Mouse (Mus musculus) lung, embryonic 14.5 days (tissue): ENCODE data around the gene Themis2. TPM values are rescaled to one million over a fixed set of nuclear protein-coding genes. Genes with fewer than 3 reads are reported as not detected.
"Not testable (repeated sequence)": the region's sequence is repeated elsewhere in the genome, so short reads cannot be mapped to it uniquely, and the experiment has no call there.

Source experiments
- ATAC-seq: fragments of 200-750 bp; cut with Nextera tagmentation; 2 replicates; pipeline ENCODE4 v1.8.0; 2017; ENCODE audit warnings: mild to moderate bottlenecking, moderate TSS enrichment, moderate library complexity; ENCODE audit not compliant: insufficient read depth
- DNase-seq: peaks from one replicate; pipeline ENCODE4 v3.0.0-alpha.2; 2015
- H3K27ac ChIP-seq: fragments of 300-500 bp; sonication (generic); 2 replicates; pipeline ENCODE4 v1.5.1; 2014; ENCODE audit warnings: low read depth, mild to moderate bottlenecking, moderate library complexity
- H3K27me3 ChIP-seq: fragments of 300-500 bp; sonication (generic); 2 replicates; pipeline ENCODE4 v1.6.1; 2014; ENCODE audit warnings: low read length, control low read depth; ENCODE audit not compliant: insufficient read depth
- H3K36me3 ChIP-seq: fragments of 300-500 bp; sonication (generic); 2 replicates; pipeline ENCODE4 v1.6.1; 2014; ENCODE audit warnings: control low read depth; ENCODE audit not compliant: insufficient read depth
- H3K4me1 ChIP-seq: fragments of 300-500 bp; sonication (generic); 2 replicates; pipeline ENCODE4 v1.6.1; 2014; ENCODE audit warnings: antibody characterized with exemption, control low read depth; ENCODE audit not compliant: insufficient read depth
- H3K4me2 ChIP-seq: fragments of 300-500 bp; sonication (generic); 2 replicates; pipeline ENCODE4 v1.6.1; 2014; ENCODE audit warnings: mild to moderate bottlenecking
- H3K4me3 ChIP-seq: fragments of 300-500 bp; sonication (generic); 2 replicates; pipeline ENCODE4 v1.5.1; 2014; ENCODE audit warnings: low read depth, low read length
- H3K9ac ChIP-seq: fragments of 300-500 bp; sonication (generic); 2 replicates; pipeline ENCODE4 v1.6.1; 2014
- H3K9me3 ChIP-seq: fragments of 300-500 bp; sonication (generic); 2 replicates; pipeline ENCODE4 v1.6.1; 2016; ENCODE audit warnings: low read depth, low read length, control low read depth
- CTCF ChIP-seq: IDR thresholded peaks from 2 replicates; pipeline ENCODE4 v1.5.1; 2016; ENCODE audit warnings: antibody characterized with exemption, low read depth
- WGBS: fragments of 180-500 bp; shearing (Covaris S2); extraction: QIAGEN DNeasy Blood & Tissue Kit; methylation state at CpG from one replicate; pipeline ENCODE4 v1.1.7; 2014; 5-methylcytosine and 5-hydroxymethylcytosine counted together
- polyA plus RNA-seq: library from polyadenylated mRNA; unstranded; fragments of >200 nt; fragmentation: Nextera tagmentation; extraction: Ambion mirVana; gene quantifications from 2 replicates; pipeline ENCODE4 v1.2.1, GENCODE M21; 2014

Gene Themis2
- polyA plus RNA-seq, 1 experiment from 2014 or later = 1.8 TPM

GRCm38 (mm10) chr4:132749258-132749982 lies 46.8 kb downstream of the Themis2 start:
- no peak overlapping the region for H3K27ac ChIP-seq
- WGBS = 74% methylated on average over 6 of the region's 6 CpGs
- DNase-seq (no peak), ATAC-seq (no peak)
- H3K4me1 ChIP-seq = no peaks in the 10 kb centered on the region
- H3K4me3 ChIP-seq = no peak overlapping the region
- H3K9me3 ChIP-seq = no peaks in the 10 kb centered on the region
- TF ChIP-seq CTCF = no peak
- no peak overlapping the region for H3K4me2 ChIP-seq
- H3K9ac ChIP-seq = no peak overlapping the region
- H3K27me3 ChIP-seq = no peaks in the 10 kb centered on the region
- no peaks in the 10 kb centered on the region for H3K36me3 ChIP-seq

GRCm38 (mm10) chr4:132748778-132749177 lies 47.4 kb downstream of the Themis2 start:
- WGBS = 86% methylated on average over 4 of the region's 4 CpGs
- H3K9me3 ChIP-seq = no peaks in the 10 kb centered on the region
- H3K4me3 ChIP-seq = no peak overlapping the region
- ATAC-seq (no peak), DNase-seq (no peak)
- H3K4me2 ChIP-seq = no peak overlapping the region
- H3K9ac ChIP-seq = no peak overlapping the region
- TF ChIP-seq CTCF = no peak
- H3K27me3 ChIP-seq = no peaks in the 10 kb centered on the region
- no peaks in the 10 kb centered on the region for H3K36me3 ChIP-seq
- no peaks in the 10 kb centered on the region for H3K4me1 ChIP-seq
- H3K27ac ChIP-seq = no peak overlapping the region

GRCm38 (mm10) chr4:132747664-132748259 lies 48.4 kb downstream of the Themis2 start:
- DNase-seq (peak; percentile 51), ATAC-seq (no peak)
- WGBS = 42% methylated on average over 9 of the region's 9 CpGs
- no peaks in the 10 kb centered on the region for H3K9me3 ChIP-seq
- no peaks in the 10 kb centered on the region for H3K27me3 ChIP-seq
- TF ChIP-seq CTCF = no peak
- H3K4me3 ChIP-seq = no peak overlapping the region
- no peaks in the 10 kb centered on the region for H3K36me3 ChIP-seq
- H3K9ac ChIP-seq = no peak overlapping the region
- peak overlapping the region; percentile 19; the same call in 1 of the 2 replicates for H3K4me2 ChIP-seq
- no peaks in the 10 kb centered on the region for H3K4me1 ChIP-seq
- peak overlapping the region; percentile 58; the same call in 1 of the 2 replicates for H3K27ac ChIP-seq

GRCm38 (mm10) chr4:132746911-132747517 lies 49.2 kb downstream of the Themis2 start:
- Histone ChIP-seq H3K27me3 (no peaks in the 10 kb centered on the region), H3K36me3 (no peaks in the 10 kb centered on the region), H3K4me2 (0 out of 2 replicates have a peak overlapping the region, but pooled peaks have one; percentile 19), H3K27ac (peak overlapping the region; percentile 58; the same call in 1 of the 2 replicates), H3K9me3 (no peaks in the 10 kb centered on the region), H3K4me3 (no peak overlapping the region), H3K4me1 (no peaks in the 10 kb centered on the region), H3K9ac (no peak overlapping the region)
- no peak for DNase-seq
- no peak for TF ChIP-seq CTCF
- WGBS = 85% methylated on average over 9 of the region's 9 CpGs
- no peak for ATAC-seq

GRCm38 (mm10) chr4:132743992-132744911 lies 51.9 kb downstream of the Themis2 start:
- WGBS = 65% methylated on average over 11 of the region's 11 CpGs

GRCm38 (mm10) chr4:132741491-132741890 lies 54.7 kb downstream of the Themis2 start:
- DNase-seq = no peak
- H3K4me1 ChIP-seq = no peaks in the 10 kb centered on the region
- no peak for ATAC-seq
- no peak overlapping the region for H3K4me3 ChIP-seq
- 84% methylated on average over 7 of the region's 7 CpGs for WGBS
- no peaks in the 10 kb centered on the region for H3K36me3 ChIP-seq
- H3K4me2 ChIP-seq = no peak overlapping the region
- H3K27ac ChIP-seq = no peak overlapping the region
- H3K9ac ChIP-seq = no peak overlapping the region
- H3K9me3 ChIP-seq = no peaks in the 10 kb centered on the region
- no peak for TF ChIP-seq CTCF
- no peaks in the 10 kb centered on the region for H3K27me3 ChIP-seq

More at GRCm38 (mm10) chr4:132743992-132744911, 51.9 kb downstream of the Themis2 start:
- H3K36me3 ChIP-seq = no peaks in the 10 kb centered on the region
- no peaks in the 10 kb centered on the region for H3K27me3 ChIP-seq
- TF ChIP-seq CTCF = no peak
- DNase-seq (no peak), ATAC-seq (no peak)
- H3K9ac ChIP-seq = no peak overlapping the region
- no peaks in the 10 kb centered on the region for H3K4me1 ChIP-seq
- H3K4me3 ChIP-seq = no peak overlapping the region
- H3K4me2 ChIP-seq = no peak overlapping the region
- H3K27ac ChIP-seq = no peak overlapping the region
- H3K9me3 ChIP-seq = no peaks in the 10 kb centered on the region

- 88% methylated on average over 9 of the region's 9 CpGs for WGBS
- DNase-seq, H3K27ac ChIP-seq, H3K36me3 ChIP-seq, ATAC-seq, H3K9ac ChIP-seq, H3K4me3 ChIP-seq, H3K4me2 ChIP-seq, H3K27me3 ChIP-seq, H3K9me3 ChIP-seq, H3K4me1 ChIP-seq: not testable (repeated sequence)
Measured at GRCm38 (mm10) chr4:132737154-132737553, 59.0 kb downstream of the Themis2 start.
